Mouse (Mus musculus): Measurements from ENCODE around the gene D6Ertd527e. TPM values are rescaled to one million over a fixed set of nuclear protein-coding genes. Genes with fewer than 3 reads are reported as not detected.

D6Ertd527e gene
- total RNA-seq, 2 experiments from 2014 or later = 0.26 TPM; not detected in 1

DNA sequence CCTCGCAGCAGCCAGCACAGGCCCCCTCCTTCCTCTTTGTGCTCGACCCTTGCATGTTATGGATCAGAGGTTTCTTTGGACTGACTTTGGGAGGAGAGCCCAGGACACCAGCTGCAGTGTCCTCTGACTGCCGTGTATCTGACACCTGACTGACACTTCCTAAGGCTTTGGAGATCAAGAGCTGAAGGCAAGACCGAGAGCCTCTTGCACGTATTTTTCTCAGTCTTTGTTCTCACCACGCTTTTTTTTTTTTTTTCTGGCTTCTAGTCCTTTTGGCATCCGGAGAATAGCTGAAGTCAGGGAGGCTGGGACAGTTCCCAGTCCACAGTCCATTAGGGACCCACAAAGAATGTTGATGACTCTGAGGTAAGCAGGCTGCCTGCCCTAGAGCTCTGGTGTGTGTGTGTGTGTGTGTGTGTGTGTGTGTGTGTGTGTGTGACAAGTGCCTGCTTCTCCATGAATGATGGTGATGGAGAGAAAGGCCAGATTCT, 2.1 kb upstream of the D6Ertd527e start:
- DNase-seq = peak; percentile 21
- intact Hi-C loops (cut with DNase I) = loop anchor here (10.0 kb wide), 1 partner anchor 422 kb away; no protein-coding TSS in a partner anchor

DNA sequence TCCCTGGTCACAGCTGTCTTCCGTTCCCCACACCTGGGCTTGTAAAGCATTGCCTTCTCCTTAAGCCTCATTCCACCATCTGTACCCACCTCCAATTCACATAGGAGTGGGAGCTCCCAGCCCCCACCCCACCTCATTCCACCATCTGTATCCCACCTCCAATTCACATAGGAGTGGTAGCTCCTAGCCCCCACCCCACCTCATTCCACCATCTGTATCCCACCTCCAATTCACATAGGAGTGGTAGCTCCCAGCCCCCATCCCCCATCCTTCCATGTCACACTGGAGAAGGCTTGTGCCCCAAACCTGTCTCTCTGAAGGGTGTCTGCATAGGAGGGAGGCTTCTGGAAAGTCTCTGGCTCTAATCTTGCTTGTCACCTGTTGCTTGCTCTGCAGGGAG, 1.2 kb upstream of the D6Ertd527e start:
- no peak for DNase-seq
- intact Hi-C loops (cut with DNase I) = loop anchor here (10.0 kb wide), 1 partner anchor 421 kb away; no protein-coding TSS in a partner anchor

DNA sequence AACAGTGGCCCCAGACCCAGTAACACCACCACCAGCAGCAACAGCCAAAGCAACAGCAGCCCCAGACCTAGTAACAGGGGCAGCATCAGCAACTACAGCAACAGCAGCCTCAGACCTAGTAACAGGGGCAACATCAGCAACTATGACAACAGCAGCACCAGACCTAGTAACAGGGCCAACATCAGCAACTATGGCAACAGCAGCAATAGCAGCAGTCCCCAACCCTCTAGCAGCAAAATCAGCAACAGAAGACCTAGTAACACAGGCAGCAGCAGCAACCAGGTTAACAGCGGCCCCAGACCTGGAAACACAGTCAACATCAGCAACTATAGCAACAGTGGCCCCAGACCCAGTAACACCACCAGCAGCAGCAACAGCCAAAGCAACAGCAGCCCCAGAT, 6.9 kb downstream of the D6Ertd527e start:
- no peak for DNase-seq
- intact Hi-C loops (cut with DNase I) = no loop called here

DNA sequence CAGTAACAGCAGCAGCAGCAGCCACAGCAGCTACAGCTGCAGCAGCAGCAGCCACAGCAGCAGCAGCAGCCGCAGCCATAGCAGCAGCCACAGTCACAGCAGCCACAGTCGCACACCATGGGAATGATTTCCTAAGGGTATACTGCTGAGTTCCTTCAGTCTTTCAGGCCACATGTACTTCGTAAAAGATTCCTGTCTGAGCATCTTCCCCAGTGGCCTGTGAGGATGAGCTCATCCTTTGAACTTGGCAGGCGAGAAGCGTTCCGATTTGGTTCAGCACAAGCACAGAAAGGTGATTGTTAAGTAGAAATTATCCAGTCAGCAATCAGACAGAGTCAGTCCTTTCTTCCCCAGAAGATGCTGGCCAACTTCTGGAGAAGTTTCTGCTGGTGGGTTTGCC, 7.6 kb downstream of the D6Ertd527e start:
- intact Hi-C loops (cut with DNase I) = no loop called here
- no peak for DNase-seq

DNA sequence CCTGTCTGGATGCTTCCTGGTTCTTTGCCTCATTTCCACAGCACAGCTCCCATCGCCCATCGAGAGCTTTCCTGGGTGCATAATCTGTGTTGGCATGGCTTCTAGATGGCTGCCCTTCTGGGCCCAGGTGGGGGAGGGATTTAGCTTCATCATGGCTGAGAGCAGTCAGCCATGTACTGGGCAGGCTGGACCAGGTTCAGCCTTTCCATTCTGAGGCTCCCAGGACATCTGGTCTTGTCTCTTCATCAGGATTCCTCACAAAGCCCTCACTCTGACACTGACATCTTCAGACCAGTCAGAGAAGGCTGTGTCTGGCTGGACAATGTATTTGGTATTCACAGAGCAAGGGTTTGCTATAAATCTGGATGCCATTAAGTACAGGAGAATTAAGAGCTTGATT, 11.4 kb downstream of the D6Ertd527e start:
- intact Hi-C loops (cut with DNase I) = no loop called here

DNA sequence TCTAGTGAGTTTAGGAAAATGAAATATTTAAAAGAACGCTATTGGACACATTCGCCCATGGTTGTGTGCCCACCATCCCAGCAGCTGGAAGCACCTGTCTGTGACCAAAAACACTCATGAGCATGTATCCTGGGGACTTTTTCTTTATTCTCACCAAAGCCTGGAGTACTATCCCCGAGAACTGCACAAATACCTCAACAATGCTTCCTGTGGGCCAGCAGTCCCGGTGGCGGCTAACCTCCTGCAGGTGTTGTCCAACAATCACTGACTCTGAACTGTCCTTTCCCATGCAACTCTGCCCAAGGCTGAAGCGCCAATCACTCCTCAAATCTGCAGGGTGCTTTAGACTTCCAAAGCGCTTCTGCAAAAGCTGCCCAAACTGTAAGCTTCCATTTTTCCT, 12.1 kb downstream of the D6Ertd527e start:
- intact Hi-C loops (cut with DNase I) = no loop called here
- no peak for DNase-seq

More for the DNA sequence above, 11.4 kb downstream of the D6Ertd527e start:
- DNase-seq = peak; percentile 57

DNA sequence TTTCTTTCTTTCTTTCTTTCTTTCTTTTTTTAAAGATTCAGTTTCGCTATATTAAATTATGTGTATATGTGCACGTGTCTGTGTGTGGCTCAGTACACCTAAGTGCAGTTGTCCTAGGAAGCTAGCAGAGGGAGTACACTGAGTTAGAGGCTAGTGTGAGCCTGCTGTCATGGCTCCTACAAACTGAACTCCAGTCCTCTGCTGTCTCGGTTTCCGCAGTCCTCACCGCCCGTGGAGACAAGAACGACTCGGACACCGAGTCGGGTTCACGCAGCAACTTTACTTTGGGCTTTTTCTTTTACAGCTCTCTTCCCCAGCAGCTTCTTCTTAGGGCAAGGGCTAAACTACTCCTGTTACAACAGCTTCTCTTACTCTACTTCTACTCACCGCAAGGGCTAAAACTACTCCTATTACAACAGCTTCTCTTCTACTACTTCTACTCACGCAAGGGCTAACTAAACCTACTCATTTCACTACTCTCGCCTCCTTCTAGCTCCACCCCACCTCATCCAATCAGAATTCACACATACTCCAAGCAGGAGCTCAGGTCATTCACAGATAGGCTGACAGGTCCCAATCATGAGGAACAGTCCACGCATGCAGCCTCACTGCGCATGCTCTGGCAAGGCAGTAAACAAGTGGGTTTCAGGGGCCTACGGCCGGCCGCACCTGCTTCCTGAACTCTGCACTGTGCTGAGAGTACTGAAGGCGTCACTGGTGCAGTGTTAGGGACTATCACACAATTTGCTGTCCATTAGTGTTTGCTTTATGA, 14.7 kb downstream of the D6Ertd527e start:
- intact Hi-C loops (cut with DNase I) = no loop called here
- no peak for DNase-seq

DNA sequence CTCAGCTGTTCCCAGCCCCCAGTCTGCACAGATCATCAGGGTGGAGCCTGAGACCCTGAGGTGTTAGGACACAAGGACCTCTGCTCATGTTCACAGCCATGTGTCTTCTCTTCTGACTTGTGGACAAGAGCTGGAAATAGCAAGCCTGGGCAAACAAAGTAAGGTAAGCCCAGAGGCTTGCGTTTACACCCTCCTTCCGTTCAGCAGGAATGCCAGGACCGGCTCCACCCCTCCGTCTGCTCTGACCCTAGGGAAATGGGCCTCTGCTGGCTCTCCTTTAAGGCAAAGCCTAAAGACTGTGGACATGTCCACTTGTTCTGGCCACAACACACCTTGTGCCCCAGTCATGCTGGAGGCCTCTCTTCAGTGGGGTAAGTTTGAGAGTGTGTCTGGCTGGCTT, 15.4 kb downstream of the D6Ertd527e start:
- intact Hi-C loops (cut with DNase I) = no loop called here

DNA sequence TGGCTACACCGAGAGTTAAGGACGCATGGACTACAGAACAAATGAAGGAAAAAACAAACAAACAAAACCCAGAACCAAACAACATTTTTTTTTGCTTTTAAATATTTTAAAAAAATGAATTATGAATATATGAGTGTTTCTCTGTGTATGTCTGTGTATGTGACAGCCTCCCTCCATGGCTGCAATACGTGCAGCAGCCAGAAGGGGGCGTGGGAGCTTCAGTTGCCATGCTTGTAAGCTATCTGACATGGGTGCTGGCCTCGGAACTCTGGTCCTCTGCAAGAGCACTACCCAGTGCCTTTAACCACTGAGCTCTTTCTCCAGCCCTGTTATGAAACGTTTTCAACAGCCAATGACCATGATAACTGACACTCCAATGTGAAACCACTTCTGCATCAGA, 16.1 kb downstream of the D6Ertd527e start:
- intact Hi-C loops (cut with DNase I) = no loop called here

More for the DNA sequence above, 15.4 kb downstream of the D6Ertd527e start:
- DNase-seq = no peak

DNA sequence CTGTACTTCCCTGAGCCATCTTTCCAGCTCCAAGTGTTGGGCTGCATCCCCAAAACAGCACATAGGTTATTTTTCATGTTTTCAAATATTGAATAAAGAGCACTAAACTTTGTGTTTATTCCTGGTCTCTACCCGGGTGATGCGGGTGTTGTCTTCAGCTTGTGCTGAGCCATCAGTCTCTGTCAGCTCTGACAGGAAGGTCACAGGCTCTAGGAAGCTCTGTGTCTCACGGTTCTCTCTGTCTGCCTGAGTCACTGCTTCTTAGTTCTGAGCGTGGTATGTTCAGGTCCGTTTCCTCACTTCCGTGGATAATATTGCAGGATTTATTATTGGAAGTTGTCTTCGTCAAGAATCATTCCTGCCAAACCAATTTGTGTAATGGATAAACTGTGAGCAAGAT, 17.4 kb downstream of the D6Ertd527e start:
- intact Hi-C loops (cut with DNase I) = no loop called here
- no peak for DNase-seq

More for the DNA sequence above, 16.1 kb downstream of the D6Ertd527e start:
- DNase-seq = no peak

DNA sequence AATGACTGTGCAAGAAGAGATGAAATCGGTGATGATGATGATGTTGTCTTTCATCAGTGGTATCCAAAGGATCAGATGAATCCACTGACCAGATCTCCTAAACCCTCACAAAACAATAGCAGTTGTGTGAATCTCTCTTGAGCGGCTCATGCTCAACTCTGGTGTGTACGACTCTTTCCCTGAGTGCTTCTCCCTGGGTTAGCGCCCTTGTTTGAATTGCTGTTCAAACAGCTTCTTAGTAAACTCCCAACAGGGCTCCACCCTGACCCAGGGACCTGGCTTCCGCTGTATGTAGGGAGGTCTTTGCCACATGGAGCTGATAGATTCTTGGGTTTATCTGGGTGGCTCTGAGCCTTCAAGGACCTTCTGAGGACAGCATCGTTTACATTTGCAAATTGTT, 18.9 kb downstream of the D6Ertd527e start:
- intact Hi-C loops (cut with DNase I) = no loop called here
- no peak for DNase-seq

DNA sequence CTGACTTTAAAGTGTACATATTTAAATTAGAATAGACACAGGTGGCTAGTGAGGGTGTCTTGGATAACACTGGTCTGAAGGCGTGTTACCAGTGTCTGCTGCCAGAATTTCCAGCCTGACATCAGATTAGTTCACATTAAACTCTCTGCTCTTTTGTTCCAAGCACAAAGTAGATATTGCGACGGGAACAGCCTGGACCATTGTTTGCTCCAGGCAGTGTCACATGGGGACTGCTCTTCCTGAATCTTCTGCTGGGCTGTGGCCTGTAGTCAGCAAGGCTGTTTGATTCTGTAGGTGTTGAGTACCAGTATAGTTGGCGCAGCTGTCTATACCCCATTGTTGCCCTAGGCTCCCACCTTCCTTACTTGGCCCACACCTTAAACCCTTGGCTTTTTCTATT, 19.4 kb downstream of the D6Ertd527e start:
- intact Hi-C loops (cut with DNase I) = no loop called here

DNA sequence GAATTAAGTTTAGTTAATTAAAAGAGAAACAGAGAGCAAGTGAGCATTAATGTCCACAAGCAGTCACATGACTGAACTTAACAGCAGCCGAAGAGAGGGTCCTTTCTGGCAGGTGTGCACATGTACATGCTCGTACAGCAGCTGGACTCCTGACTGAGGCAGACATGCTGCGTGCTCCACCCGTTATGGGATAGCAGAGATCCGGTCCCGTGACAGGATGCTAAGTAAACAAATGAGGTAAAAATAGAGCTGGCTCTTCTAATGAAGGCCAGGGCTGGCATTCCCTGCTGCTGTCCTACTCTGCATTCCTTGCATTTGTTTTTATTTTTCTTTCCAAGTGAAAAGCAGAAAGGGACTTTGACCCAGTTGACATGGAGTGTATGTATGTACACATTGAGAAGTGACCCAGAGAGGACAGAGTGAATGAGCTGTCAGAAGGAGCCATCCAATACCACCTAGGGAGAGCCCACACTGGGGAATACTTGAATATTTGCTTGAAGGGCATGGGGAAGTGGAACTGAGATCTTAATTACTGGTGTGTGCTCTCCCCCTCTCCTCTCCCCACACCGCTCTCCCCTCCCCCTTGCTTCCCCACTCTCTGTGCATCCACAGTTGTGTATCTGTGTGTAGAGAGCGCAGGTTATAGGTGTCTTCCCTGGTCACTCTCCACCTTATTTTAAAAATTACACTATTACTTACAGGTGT, 22.7 kb downstream of the D6Ertd527e start:
- DNase-seq = no peak
- intact Hi-C loops (cut with DNase I) = no loop called here

More for the DNA sequence above, 19.4 kb downstream of the D6Ertd527e start:
- no peak for DNase-seq

DNA sequence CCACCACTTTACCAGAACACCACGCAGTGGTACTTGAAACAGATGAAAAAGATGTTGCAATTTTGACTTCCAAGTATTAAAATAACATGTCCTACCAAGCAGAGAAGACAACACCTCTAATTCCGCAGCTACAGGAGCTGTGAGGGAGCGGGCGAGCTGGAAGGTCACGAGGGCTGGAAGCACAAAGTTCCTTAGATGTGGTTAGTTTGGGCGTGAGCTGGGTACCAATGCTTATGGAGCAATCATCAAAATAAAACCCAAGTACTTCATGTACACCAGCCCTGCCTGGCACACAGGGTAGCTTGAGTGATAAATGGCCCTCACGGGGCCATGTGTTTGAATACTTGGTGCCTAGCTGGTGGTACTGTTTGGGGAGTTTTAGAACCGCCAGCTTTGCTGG, 25.3 kb downstream of the D6Ertd527e start:
- intact Hi-C loops (cut with DNase I) = no loop called here
- DNase-seq = no peak

DNA sequence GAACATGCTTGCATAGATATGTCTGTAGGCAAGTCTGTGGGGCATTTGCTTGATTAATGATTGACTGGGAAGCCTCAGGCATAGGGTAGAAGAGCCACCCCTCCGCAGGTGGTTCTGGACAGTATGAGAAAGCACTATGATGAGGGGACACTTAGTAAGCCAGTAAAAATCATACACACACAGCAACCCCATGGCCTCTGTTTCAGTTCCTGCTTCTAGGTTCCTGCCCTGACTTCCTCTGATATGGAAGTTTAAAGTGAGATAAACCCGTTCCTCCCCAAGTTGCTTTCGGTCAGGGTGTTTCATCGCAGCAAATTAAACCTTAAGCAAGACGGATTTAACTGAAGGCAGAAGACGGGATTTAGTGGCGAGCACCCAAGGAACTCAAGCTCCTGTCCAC, 26.1 kb downstream of the D6Ertd527e start:
- DNase-seq = no peak
- intact Hi-C loops (cut with DNase I) = no loop called here

DNA sequence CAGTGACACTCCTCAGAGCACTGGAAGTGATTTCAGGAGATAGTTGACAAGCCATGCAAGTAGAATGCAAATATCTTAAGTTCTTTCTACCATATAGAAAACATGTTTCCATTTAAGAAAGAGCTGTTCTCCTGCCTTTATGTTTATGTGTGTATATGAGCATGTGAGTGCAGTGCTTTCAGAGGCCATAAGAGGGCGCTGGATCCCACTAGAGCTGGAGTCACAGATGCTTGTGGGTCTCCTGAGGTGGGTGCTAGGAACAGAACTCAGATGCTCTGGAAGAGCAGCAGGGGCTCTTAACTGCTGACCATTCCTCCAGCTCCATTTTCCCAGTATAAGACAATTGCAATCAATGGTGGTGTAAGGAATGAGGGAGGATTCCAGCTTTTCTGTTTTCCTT, 26.5 kb downstream of the D6Ertd527e start:
- no peak for DNase-seq

DNA sequence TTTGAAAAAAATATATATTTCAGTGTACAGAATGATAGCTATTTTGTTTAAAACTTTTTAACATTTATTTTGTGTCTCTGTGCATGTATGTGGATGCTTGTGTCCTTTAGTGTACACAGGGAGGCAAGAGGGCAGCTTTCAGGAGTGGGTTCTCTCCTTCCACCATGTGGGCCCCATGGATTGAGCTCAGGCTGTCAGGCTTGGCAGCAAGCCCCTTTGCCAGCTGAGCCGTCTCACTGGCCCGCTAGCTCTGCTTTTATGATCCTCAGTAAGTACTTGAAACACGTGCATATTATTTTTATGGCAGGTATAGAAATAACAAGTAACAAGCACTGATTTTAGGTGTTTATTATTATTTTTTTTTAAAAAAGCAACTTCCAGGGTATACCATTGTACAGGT, 29.0 kb downstream of the D6Ertd527e start:
- DNase-seq = peak; percentile 66
- intact Hi-C loops (cut with DNase I) = no loop called here

More for the DNA sequence above, 26.5 kb downstream of the D6Ertd527e start:
- intact Hi-C loops (cut with DNase I) = no loop called here

DNA sequence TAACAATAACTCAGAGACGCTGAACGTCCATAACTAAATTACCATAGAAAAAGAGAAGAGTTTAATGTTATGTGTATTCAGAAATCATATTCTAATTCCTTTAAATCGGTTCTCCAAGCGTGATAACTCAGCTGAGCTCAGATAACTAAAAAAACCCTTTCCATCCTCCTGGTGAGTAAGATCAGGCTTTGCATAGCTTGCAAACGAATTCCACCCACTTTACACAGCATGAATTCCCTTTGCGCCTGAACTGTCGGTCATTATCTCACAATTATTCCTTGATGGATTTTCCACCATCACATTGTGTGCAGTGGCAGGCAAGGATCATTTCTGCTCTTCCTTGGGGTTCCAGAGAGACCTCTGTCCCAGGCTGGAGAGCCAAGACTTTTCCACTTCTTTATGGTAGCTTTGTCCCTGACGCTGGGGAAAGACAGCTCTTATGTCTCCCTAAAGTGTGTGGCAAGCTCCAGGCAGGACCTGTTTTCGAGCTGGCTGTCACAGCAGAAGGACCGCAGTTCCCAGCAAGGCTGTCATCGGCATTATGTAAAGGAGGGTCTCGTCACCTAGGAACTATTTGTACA, 29.5 kb downstream of the D6Ertd527e start:
- no peak for DNase-seq
- intact Hi-C loops (cut with DNase I) = no loop called here

DNA sequence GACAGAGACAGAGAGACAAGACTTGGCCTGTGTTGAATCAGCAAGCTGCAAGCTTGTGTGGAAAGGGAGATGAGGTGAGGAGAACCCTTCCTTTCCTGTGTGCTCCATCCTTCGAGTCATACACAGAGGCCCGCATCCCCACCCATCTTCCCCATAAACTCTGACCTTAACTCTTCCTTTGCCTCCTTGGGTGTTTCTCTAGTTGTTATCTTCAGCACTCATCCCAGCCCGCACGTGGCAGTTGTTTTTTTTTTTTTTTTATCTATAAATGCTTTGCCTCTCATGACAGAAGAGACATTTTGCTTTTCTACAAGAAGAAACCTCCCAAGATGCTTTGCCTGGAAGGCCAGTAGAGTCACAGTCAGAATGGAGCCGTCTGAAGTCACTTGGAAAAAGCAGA, 33.9 kb downstream of the D6Ertd527e start:
- DNase-seq = no peak
- intact Hi-C loops (cut with DNase I) = no loop called here

DNA sequence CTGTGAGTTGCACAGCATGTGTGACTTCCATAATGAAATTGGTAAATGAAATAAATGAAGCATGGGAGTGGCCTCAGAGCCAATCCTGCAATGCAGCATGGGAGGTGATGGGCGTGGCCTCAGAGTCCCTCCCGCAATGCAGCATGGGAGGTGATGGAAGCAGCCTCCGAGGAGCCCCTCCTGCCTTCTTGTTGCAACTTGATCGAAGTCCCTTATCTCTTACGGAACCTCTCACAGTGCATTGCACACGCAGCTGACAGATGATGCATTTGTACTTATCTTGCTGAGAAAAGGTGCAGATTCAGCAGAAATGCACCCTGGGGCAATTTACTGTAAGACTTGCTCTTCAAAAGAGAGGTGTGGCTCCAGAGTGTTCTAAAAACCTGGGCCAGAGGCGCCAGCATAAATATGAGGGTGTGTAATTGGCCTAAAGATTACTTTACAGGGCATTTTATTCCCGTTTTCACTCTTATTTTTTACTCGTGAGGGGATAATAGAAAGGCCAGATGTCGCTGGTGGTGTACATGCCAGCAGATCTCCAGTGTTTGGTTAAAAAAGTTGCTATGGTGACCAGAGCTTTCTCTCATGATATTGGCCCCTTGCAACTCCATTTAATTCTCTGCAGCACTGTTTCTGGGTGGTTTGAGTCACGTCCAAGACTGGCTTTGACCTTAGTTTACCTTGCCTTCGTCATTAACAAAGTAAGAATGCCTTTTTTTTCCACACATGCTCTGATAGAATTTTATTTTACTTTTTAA, 35.4 kb downstream of the D6Ertd527e start:
- intact Hi-C loops (cut with DNase I) = no loop called here
- DNase-seq = no peak

DNA sequence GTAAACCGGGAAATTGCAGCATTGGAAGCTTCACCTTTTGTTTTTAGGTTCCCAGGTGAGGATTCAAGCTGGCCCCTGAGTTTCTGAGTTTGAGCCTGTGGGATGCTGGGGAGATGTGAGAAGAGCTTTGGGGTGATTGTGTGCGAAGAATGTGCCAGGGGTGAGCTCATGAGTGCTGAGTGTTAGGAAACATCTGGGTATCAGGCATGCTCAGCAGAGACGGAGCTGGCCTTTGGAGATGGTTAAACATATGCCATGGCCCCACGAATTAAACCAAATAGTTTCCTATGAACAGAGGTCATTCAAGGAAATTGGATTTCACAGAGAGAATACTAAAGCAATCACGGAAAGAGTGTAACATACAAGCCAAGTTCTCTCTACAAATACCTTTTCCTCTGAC, 37.7 kb downstream of the D6Ertd527e start:
- no peak for DNase-seq
- intact Hi-C loops (cut with DNase I) = no loop called here
